Mouse (Mus musculus) liver, embryonic 14.5 days (tissue): Measurements from ENCODE around the gene Dnajc30. TPM values are rescaled to one million over a fixed set of nuclear protein-coding genes. Genes with fewer than 3 reads are reported as not detected.
A peak's percentile ranks its signal among the peaks of the same experiment; 100 is the strongest.
"Not testable (repeated sequence)": the region's sequence is repeated elsewhere in the genome, so short reads cannot be mapped to it uniquely, and the experiment has no call there.

Experiments
- ATAC-seq: fragments of 200-750 bp; cut with Nextera tagmentation; 2 replicates; pipeline ENCODE4 v1.8.0; 2017; ENCODE audit warnings: moderate number of reproducible peaks, mild to moderate bottlenecking, moderate library complexity; ENCODE audit not compliant: insufficient read depth
- DNase-seq, 3 experiments: peaks; one replicate each; pipeline ENCODE4 v3.0.0-alpha.2; 2012 to 2013; ENCODE audit warnings: low read depth in 3 of 3, low spot score in 3 of 3
- H3K27ac ChIP-seq: fragments of 300-500 bp; sonication (generic); 2 replicates; pipeline ENCODE4 v1.5.1; 2014; ENCODE audit warnings: moderate library complexity, mild to moderate bottlenecking, control low read depth, inconsistent platforms
- H3K27me3 ChIP-seq: fragments of 300-500 bp; sonication (generic); 2 replicates; pipeline ENCODE4 v1.6.1; 2014; ENCODE audit warnings: mild to moderate bottlenecking, low read length, moderate library complexity; ENCODE audit not compliant: control insufficient read depth, insufficient read depth
- H3K36me3 ChIP-seq: fragments of 300-500 bp; sonication (generic); replicated peaks from 2 replicates; pipeline ENCODE4 v1.6.1; 2014; ENCODE audit warnings: low read depth; ENCODE audit not compliant: control insufficient read depth, insufficient read depth
- H3K4me1 ChIP-seq, 2 experiments: fragments of 200-500 bp in 1 of 2; fragments of 300-500 bp in 1 of 2; sonication (generic) in 1 of 2; replicated peaks; 2 replicates each; pipeline ENCODE4 v1.6.1; 2012 to 2014; ENCODE audit warnings: antibody characterized with exemption in 1 of 2, inconsistent platforms in 1 of 2, low read length in 1 of 2; ENCODE audit not compliant: control insufficient read depth in 2 of 2, insufficient read depth in 2 of 2
- H3K4me2 ChIP-seq: fragments of 300-500 bp; sonication (generic); 2 replicates; pipeline ENCODE4 v1.6.1; 2014; ENCODE audit warnings: low read depth, mild to moderate bottlenecking, control low read depth, moderate library complexity
- H3K4me3 ChIP-seq, 2 experiments: fragments of 200-500 bp in 1 of 2; fragments of 300-500 bp in 1 of 2; sonication (generic) in 1 of 2; 2 replicates each; pipeline ENCODE4 v1.5.1; 2012 to 2014; ENCODE audit warnings: low read depth in 2 of 2, low read length in 2 of 2, mild to moderate bottlenecking in 2 of 2, control low read depth in 1 of 2, inconsistent platforms in 1 of 2, moderate library complexity in 1 of 2; ENCODE audit not compliant: insufficient read depth in 1 of 2
- H3K9ac ChIP-seq: fragments of 300-500 bp; sonication (generic); replicated peaks from 2 replicates; pipeline ENCODE4 v1.6.1; 2014; ENCODE audit warnings: mild to moderate bottlenecking, control low read depth, moderate library complexity
- H3K9me3 ChIP-seq: fragments of 300-500 bp; sonication (generic); 2 replicates; pipeline ENCODE4 v1.6.1; 2016; ENCODE audit warnings: low read length, mixed read lengths; ENCODE audit not compliant: control insufficient read depth
- CTCF ChIP-seq: IDR thresholded peaks from 2 replicates; pipeline ENCODE4 v1.5.1; 2016; ENCODE audit warnings: antibody characterized with exemption, low read depth, control low read depth
- EP300 ChIP-seq: IDR thresholded peaks from 2 replicates; pipeline ENCODE4 v1.6.1; 2016; ENCODE audit warnings: antibody characterized with exemption, low read depth
- WGBS: fragments of 180-500 bp; shearing (Covaris S2); extraction: QIAGEN DNeasy Blood & Tissue Kit; methylation state at CpG from one replicate; pipeline ENCODE4 v1.1.7; 2014; ENCODE audit not compliant: insufficient replicate concordance; 5-methylcytosine and 5-hydroxymethylcytosine counted together
- polyA plus RNA-seq, 2 experiments: library from polyadenylated mRNA; depleted of rRNA in 1 of 2; stranded (reverse) in 1 of 2; unstranded in 1 of 2; fragments of >200 nt; fragmentation: Nextera tagmentation in 1 of 2; extraction: Ambion mirVana in 1 of 2; gene quantifications; 2 replicates each; pipeline versions ENCODE4 v1.2.1 to v1.2.3; 2012 to 2014

The Dnajc30 gene
- polyA plus RNA-seq, 2 experiments, result 9.5 to 14.2 TPM

DNA sequence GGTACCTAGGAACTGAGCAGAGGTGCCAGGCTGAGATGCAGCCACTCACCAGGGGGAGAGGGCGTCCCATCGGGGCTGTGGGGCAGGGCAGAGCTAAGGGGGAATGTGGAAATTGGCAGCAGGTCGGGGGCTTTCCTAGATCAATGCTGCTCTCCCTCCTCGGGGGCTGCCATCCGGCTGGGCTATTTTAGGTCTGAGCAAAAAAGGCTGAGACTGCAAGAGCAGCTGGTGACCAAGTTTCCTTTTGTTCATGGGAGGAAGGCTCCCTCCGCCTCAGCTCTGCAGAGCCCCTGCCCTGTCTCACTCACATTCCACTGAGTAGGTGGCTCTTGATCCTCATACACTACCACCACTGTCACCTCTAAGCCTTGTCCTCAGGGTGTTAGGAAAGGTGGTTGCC is 23.9 kb upstream of the Dnajc30 start:
- no peak for ATAC-seq
- H3K4me1 ChIP-seq, result peaks cover 5 to 26% of the 10 kb centered on the region in 2 experiments
- no peaks in the 10 kb centered on the region for H3K27me3 ChIP-seq
- no peaks in the 10 kb centered on the region for H3K36me3 ChIP-seq
- H3K4me3 ChIP-seq, result no peak overlapping the region
- WGBS, result 37% methylated on average over 6 of the region's 6 CpGs
- peak overlapping the region; percentile 12; the same call in 1 of the 2 replicates for H3K4me2 ChIP-seq
- H3K9me3 ChIP-seq, result no peaks in the 10 kb centered on the region
- H3K9ac ChIP-seq, result no peak overlapping the region
- no peak for DNase-seq
- no peak for TF ChIP-seq CTCF
- TF ChIP-seq EP300, result no peak
- no peak overlapping the region for H3K27ac ChIP-seq

DNA sequence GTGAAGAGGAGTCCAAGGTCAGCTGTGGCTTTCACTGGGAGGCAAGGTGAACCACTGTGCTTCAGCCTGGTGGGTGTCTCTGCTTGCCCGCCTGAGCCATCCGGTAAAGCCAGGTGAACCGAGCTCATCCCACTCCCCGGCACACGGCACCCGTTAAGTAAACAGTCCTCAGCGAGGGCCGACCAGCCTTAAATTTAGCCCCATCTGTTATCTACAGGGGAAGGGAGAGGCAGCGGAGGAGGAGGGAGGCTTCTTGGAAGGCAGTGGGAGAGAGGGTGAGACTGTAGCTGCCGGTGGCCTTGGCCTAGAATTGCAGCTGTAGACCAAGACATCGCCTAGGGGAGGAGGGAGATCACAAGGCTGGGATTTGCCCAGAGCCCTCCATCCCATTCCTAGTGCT is 23.2 kb upstream of the Dnajc30 start:
- no peak overlapping the region for H3K4me2 ChIP-seq
- WGBS, result 27% methylated on average over 11 of the region's 11 CpGs
- no peak for ATAC-seq

DNA sequence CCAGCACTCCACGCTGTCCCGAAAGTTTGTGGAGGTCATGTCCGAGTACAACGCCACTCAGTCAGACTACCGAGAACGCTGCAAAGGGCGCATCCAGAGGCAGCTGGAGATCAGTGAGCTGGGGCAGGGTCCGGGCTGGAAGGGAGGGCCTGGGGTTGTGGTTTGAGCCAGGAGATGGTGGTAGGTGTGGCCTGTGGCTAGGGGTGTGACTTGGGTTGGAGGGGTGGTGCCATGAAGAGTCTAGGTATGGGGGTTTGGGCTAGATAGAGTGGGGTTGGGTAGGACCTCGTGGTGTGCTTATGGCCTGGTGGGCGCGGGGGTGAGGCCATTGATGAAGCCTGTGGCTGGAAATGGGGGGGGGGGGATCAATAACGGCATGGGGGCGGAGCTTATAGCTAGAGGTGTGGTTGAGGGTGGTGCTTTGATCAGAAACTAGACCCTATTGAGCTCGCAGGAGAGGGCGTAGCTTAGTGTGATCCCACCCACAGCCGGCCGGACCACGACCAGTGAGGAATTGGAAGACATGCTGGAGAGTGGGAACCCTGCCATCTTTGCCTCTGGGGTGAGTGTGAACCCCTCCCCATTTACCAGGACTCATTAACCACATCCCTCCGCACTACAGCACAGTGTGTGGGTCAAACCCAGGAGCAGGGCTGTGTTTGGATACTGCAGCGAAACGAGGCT is 21.8 kb upstream of the Dnajc30 start:
- Histone ChIP-seq H3K9me3 (no peaks in the 10 kb centered on the region), H3K4me2 (peak overlapping the region; percentile 57), H3K4me3 (peak overlapping the region; percentile 17 to 27), H3K27ac (no peak overlapping the region), H3K4me1 (peaks cover 5 to 24% of the 10 kb centered on the region in 2 experiments), H3K27me3 (no peaks in the 10 kb centered on the region), H3K9ac (no peak overlapping the region; the same call in 1 of the 2 replicates), H3K36me3 (no peaks in the 10 kb centered on the region)
- no peak for TF ChIP-seq CTCF
- no peak for TF ChIP-seq EP300
- ATAC-seq (peak; percentile 71; the same call in 1 of the 2 replicates), DNase-seq (no peak)
- WGBS, result 34% methylated on average over 21 of the region's 21 CpGs

More for the DNA sequence above, 23.2 kb upstream of the Dnajc30 start:
- H3K9me3 ChIP-seq, result no peaks in the 10 kb centered on the region
- DNase-seq, result no peak
- peaks cover 5 to 26% of the 10 kb centered on the region in 2 experiments for H3K4me1 ChIP-seq
- H3K27ac ChIP-seq, result no peak overlapping the region
- TF ChIP-seq EP300 (no peak), CTCF (no peak)
- no peaks in the 10 kb centered on the region for H3K27me3 ChIP-seq
- H3K9ac ChIP-seq, result no peak overlapping the region
- no peak overlapping the region for H3K4me3 ChIP-seq
- H3K36me3 ChIP-seq, result no peaks in the 10 kb centered on the region

DNA sequence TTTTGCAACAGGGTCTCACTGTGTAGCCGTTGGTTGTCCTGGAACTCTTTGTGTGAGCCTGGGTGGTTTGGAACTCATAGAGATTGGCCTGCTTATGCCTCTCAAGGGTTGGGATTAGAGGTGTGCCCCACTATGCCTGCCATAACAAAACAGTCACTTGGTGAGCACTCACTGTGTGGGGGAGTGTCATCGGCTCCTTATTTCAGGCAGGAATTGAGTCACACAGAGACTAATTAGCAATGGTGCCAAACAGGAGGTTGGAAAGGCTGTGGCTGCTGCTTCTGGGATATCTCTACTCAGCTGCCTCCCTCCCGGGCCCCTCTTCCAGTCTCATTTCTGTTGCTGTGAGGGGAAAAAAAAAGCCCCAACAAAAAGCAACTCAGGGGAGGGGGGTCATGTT is 19.4 kb upstream of the Dnajc30 start:
- WGBS, result 69% methylated on average over 3 of the region's 3 CpGs
- Histone ChIP-seq H3K4me1 (peaks cover 5 to 21% of the 10 kb centered on the region in 2 experiments), H3K9me3 (no peaks in the 10 kb centered on the region), H3K36me3 (no peaks in the 10 kb centered on the region), H3K27ac (no peak overlapping the region), H3K9ac (no peak overlapping the region), H3K27me3 (no peaks in the 10 kb centered on the region), H3K4me2 (no peak overlapping the region), H3K4me3 (no peak overlapping the region)
- ATAC-seq (no peak), DNase-seq (no peak)
- TF ChIP-seq CTCF (no peak), EP300 (no peak)

DNA sequence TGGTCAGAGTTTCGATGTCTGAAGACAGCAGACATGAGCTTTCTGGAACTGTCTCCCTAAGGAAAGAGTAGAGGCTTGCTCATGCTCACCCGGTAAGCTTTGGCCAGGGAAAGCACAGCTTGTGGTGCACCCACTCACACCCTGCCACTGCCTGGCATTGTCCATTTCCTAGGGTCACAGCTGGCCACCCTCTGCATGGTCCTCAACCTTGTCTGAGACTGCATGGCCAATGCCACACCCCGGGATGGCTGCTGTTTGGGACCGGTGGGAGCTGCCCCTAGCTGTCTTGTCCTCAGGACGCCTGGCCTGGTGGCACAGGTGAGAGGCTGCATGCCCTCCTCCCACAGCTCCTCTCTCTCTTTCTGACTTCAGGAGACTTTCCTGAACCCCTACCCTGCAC is 15.5 kb upstream of the Dnajc30 start:
- TF ChIP-seq CTCF (no peak), EP300 (no peak)
- H3K9ac ChIP-seq, result no peak overlapping the region
- H3K4me1 ChIP-seq, result no peaks in the 10 kb centered on the region
- no peaks in the 10 kb centered on the region for H3K36me3 ChIP-seq
- ATAC-seq (no peak), DNase-seq (no peak)
- no peak overlapping the region for H3K4me3 ChIP-seq
- H3K27ac ChIP-seq, result no peak overlapping the region
- no peak overlapping the region for H3K4me2 ChIP-seq
- H3K27me3 ChIP-seq, result no peaks in the 10 kb centered on the region
- 74% methylated on average over 5 of the region's 5 CpGs for WGBS
- H3K9me3 ChIP-seq, result no peaks in the 10 kb centered on the region

- not testable (repeated sequence) for H3K27ac ChIP-seq, ATAC-seq, H3K36me3 ChIP-seq, H3K4me2 ChIP-seq, H3K27me3 ChIP-seq, DNase-seq, H3K9ac ChIP-seq, H3K4me1 ChIP-seq, H3K9me3 ChIP-seq, H3K4me3 ChIP-seq
- 69% methylated on average over 6 of the region's 6 CpGs for WGBS
Observed at GRCm38 (mm10) chr5:135049268-135049667, 14.7 kb upstream of the Dnajc30 start.
